Mouse (Mus musculus) layer of hippocampus, adult 11-12 months (tissue): ENCODE results near the gene Rhbdd1.

Experiments used
- DNase-seq: peaks from one replicate; pipeline ENCODE4 v3.0.0; 2022; ENCODE audit warnings: low spot score

Rhbdd1 gene

GRCm38 (mm10) chr1:82364468-82364867 is 48.2 kb downstream of the Rhbdd1 start:
- DNase-seq, result no peak

GRCm38 (mm10) chr1:82371636-82372428 is 55.6 kb downstream of the Rhbdd1 start:
- no peak for DNase-seq

GRCm38 (mm10) chr1:82373924-82374323 is 57.7 kb downstream of the Rhbdd1 start:
- DNase-seq, result no peak

GRCm38 (mm10) chr1:82374831-82375358 is 58.6 kb downstream of the Rhbdd1 start:
- no peak for DNase-seq

GRCm38 (mm10) chr1:82375452-82375851 is 59.2 kb downstream of the Rhbdd1 start:
- no peak for DNase-seq

- no peak for DNase-seq
Observed at GRCm38 (mm10) chr1:82381946-82382345, 65.7 kb downstream of the Rhbdd1 start.

GRCm38 (mm10) chr1:82384106-82384505 is 67.9 kb downstream of the Rhbdd1 start:
- DNase-seq, result no peak

GRCm38 (mm10) chr1:82385054-82385453 is 68.8 kb downstream of the Rhbdd1 start:
- no peak for DNase-seq

- DNase-seq, result no peak
Observed at GRCm38 (mm10) chr1:82385827-82386230, 69.6 kb downstream of the Rhbdd1 start.

GRCm38 (mm10) chr1:82386814-82387771 is 70.8 kb downstream of the Rhbdd1 start:
- DNase-seq, result no peak

GRCm38 (mm10) chr1:82389371-82389770 is 73.1 kb downstream of the Rhbdd1 start:
- DNase-seq, result no peak

- DNase-seq, result no peak
Observed at GRCm38 (mm10) chr1:82395371-82395770, 79.1 kb downstream of the Rhbdd1 start.

- no peak for DNase-seq
Observed at GRCm38 (mm10) chr1:82407786-82408185, 91.5 kb downstream of the Rhbdd1 start.

GRCm38 (mm10) chr1:82409271-82409670 is 93.0 kb downstream of the Rhbdd1 start:
- DNase-seq, result no peak

GRCm38 (mm10) chr1:82410548-82410947 is 94.3 kb downstream of the Rhbdd1 start:
- no peak for DNase-seq

GRCm38 (mm10) chr1:82411521-82411920 is 95.3 kb downstream of the Rhbdd1 start:
- DNase-seq, result no peak

- no peak for DNase-seq
Observed at GRCm38 (mm10) chr1:82412085-82412484, 95.8 kb downstream of the Rhbdd1 start.

GRCm38 (mm10) chr1:82414434-82415045 is 98.3 kb downstream of the Rhbdd1 start:
- no peak for DNase-seq

- no peak for DNase-seq
Observed at GRCm38 (mm10) chr1:82415641-82416040, 99.4 kb downstream of the Rhbdd1 start.

- DNase-seq, result no peak
Observed at GRCm38 (mm10) chr1:82427729-82428128, 111.5 kb downstream of the Rhbdd1 start.

- no peak for DNase-seq
Observed at GRCm38 (mm10) chr1:82429061-82429460, 112.8 kb downstream of the Rhbdd1 start.
